ENCODE assay signal across 14 mouse cellular contexts in the genomic region with DNA sequence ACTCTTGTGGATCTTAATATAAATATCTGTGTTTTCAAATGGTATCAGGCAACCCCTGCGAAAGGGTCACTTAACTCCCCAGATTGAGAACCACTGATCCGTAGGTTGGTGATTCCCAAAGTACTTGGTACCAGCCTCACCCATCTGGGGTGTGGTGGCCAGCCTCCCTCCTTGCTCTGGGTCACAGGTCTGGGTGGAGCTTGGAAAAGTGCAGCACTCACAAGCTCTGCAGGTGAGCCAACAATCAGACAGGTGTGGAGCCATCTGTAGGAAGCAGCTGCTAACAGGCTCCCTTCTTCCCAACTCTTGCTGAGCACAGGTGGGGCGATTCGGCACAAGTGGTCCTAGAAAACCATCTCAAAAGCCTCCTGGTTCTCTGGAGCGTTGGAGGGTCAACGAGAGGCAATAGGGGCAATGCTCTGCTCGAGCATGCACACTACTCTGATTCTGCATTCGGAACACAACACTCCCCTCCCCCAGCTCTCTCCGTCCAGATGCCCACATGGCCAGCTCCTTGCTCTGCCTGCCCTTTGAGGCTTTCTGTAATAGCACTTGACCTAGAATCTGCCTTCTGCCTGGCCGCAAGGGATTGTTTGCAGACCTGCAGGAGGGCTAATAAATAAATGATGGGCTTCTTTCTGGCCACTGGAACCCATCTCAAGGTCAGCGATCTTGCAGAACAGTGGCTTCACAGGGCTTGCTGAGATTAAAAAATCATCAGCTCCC. TPM values are rescaled to one million over a fixed set of nuclear protein-coding genes. Genes with fewer than 3 reads are reported as not detected.
DNase-seq lines count a peak whose midpoint lies in the region; ATAC-seq lines count a peak whose summit lies in the region.
"Had no signal": no experiment of that assay in that cellular context is flagged by ENCODE, and none has a peak within 500 bp of the region (broad histone marks: within the 10 kb centered on the region; RNA-seq: fewer than 3 reads in every experiment).

No protein-coding gene starts in this region.

- H3K9me3 ChIP-seq in embryonic facial prominence, embryonic 11.5 days (replicated peaks; ENCODE audit: control insufficient read depth, low read length): no peaks in the 10 kb centered on the region
- no peaks in the 10 kb centered on the region for H3K9me3 ChIP-seq in forebrain, embryonic 15.5 days
- H3K9me3 ChIP-seq in limb, embryonic 12.5 days: no peaks in the 10 kb centered on the region
- H3K9me3 ChIP-seq in neural tube, embryonic 14.5 days (ENCODE audit: control insufficient read depth, low read length): no peaks in the 10 kb centered on the region
- H3K9me3 ChIP-seq: heart, embryonic 13.5 days; lung, embryonic 15.5 days had no signal

- no peak overlapping the region for H3K27ac ChIP-seq in embryonic facial prominence, embryonic 11.5 days (replicated peaks; ENCODE audit: low read depth, low read length)
- peak overlapping the region; percentile 81 for H3K27ac ChIP-seq in forebrain, embryonic 15.5 days (replicated peaks)
- H3K27ac ChIP-seq in limb, embryonic 12.5 days: 0 out of 2 replicates have a peak overlapping the region, but pooled peaks have one; percentile 42
- H3K27ac ChIP-seq in neural tube, embryonic 14.5 days (ENCODE audit: low read depth, low read length): peak overlapping the region; percentile 84
- H3K27ac ChIP-seq: heart, embryonic 13.5 days; lung, embryonic 15.5 days had no signal

- H3K36me3 ChIP-seq in embryonic facial prominence, embryonic 11.5 days (replicated peaks; ENCODE audit: control insufficient read depth, insufficient read depth, low read depth, low read length): no peaks in the 10 kb centered on the region
- H3K36me3 ChIP-seq in forebrain, embryonic 15.5 days: no peaks in the 10 kb centered on the region
- no peaks in the 10 kb centered on the region for H3K36me3 ChIP-seq in limb, embryonic 12.5 days
- no peaks in the 10 kb centered on the region for H3K36me3 ChIP-seq in neural tube, embryonic 14.5 days (ENCODE audit: control insufficient read depth, insufficient read depth, low read length)
- H3K36me3 ChIP-seq: heart, embryonic 13.5 days; lung, embryonic 15.5 days had no signal

- no peak overlapping the region for H3K4me2 ChIP-seq in embryonic facial prominence, embryonic 11.5 days (ENCODE audit: low read depth, low read length)
- H3K4me2 ChIP-seq in forebrain, embryonic 15.5 days (replicated peaks): peak overlapping the region; percentile 16; the same call in 1 of the 2 replicates
- H3K4me2 ChIP-seq in limb, embryonic 12.5 days: peak overlapping the region; percentile 32
- peak overlapping the region; percentile 17 for H3K4me2 ChIP-seq in neural tube, embryonic 14.5 days (ENCODE audit: low read depth, low read length)
- H3K4me2 ChIP-seq: heart, embryonic 13.5 days; lung, embryonic 15.5 days had no signal

- no peaks in the 10 kb centered on the region for H3K27me3 ChIP-seq in embryonic facial prominence, embryonic 11.5 days (ENCODE audit: control insufficient read depth, insufficient read depth, low read length)
- H3K27me3 ChIP-seq in forebrain, embryonic 15.5 days: no peaks in the 10 kb centered on the region
- no peaks in the 10 kb centered on the region for H3K27me3 ChIP-seq in limb, embryonic 12.5 days
- H3K27me3 ChIP-seq in neural tube, embryonic 14.5 days (ENCODE audit: control insufficient read depth, insufficient read depth, low read length): no peaks in the 10 kb centered on the region
- H3K27me3 ChIP-seq: lung, embryonic 15.5 days had no signal

- ATAC-seq in embryonic facial prominence, embryonic 11.5 days (replicated peaks; ENCODE audit: insufficient number of reproducible peaks, low FRiP score, low TSS enrichment, low read depth): 0 out of 2 replicates have a peak, but pooled peaks have one; percentile 34
- ATAC-seq in forebrain, embryonic 15.5 days (replicated peaks): peak; percentile 61; the same call in 1 of the 2 replicates
- no peak for ATAC-seq in limb, embryonic 12.5 days (ENCODE audit: insufficient number of reproducible peaks, insufficient read depth, low FRiP score, low TSS enrichment, low read depth)
- peak; percentile 59 for ATAC-seq in neural tube, embryonic 14.5 days (ENCODE audit: low read depth)

- no peak overlapping the region for H3K9ac ChIP-seq in embryonic facial prominence, embryonic 11.5 days (replicated peaks; ENCODE audit: low read length)
- H3K9ac ChIP-seq in forebrain, embryonic 15.5 days (replicated peaks): no peak overlapping the region
- no peak overlapping the region for H3K9ac ChIP-seq in limb, embryonic 12.5 days (replicated peaks)
- H3K9ac ChIP-seq in neural tube, embryonic 14.5 days (replicated peaks; ENCODE audit: low read depth, low read length): no peak overlapping the region
- H3K9ac ChIP-seq: heart, embryonic 13.5 days; lung, embryonic 15.5 days had no signal

- no peak overlapping the region for H3K4me3 ChIP-seq in embryonic facial prominence, embryonic 11.5 days (ENCODE audit: low read depth, low read length)
- H3K4me3 ChIP-seq in forebrain, embryonic 15.5 days: no peak overlapping the region
- no peak overlapping the region for H3K4me3 ChIP-seq in limb, embryonic 12.5 days (replicated peaks)
- H3K4me3 ChIP-seq in neural tube, embryonic 14.5 days (ENCODE audit: low read depth, low read length): no peak overlapping the region
- H3K4me3 ChIP-seq: heart, embryonic 13.5 days; lung, embryonic 15.5 days; myocyte had no signal

- no peaks in the 10 kb centered on the region for H3K4me1 ChIP-seq in embryonic facial prominence, embryonic 11.5 days (ENCODE audit: control insufficient read depth, insufficient read depth, low read length)
- H3K4me1 ChIP-seq in forebrain, embryonic 15.5 days: peaks cover 26% of the 10 kb centered on the region
- peaks cover 21% of the 10 kb centered on the region for H3K4me1 ChIP-seq in limb, embryonic 12.5 days (replicated peaks)
- H3K4me1 ChIP-seq in neural tube, embryonic 14.5 days (ENCODE audit: control insufficient read depth, insufficient read depth, low read length): peaks cover 22% of the 10 kb centered on the region
- H3K4me1 ChIP-seq: lung, embryonic 15.5 days had no signal

- DNase-seq in embryonic facial prominence, embryonic 11.5 days (ENCODE audit: low spot score): no peak
- no peak for DNase-seq in gastrocnemius, postnatal 25 days
- DNase-seq in spleen, postnatal 4 days (ENCODE audit: low spot score in 2 of 2): no peak
- DNase-seq in cerebellum, adult 18-20 months: no peak
- DNase-seq: adrenal gland, adult 2 months; cerebellum, adult 11-12 months; kidney, adult 9 months; thymus, postnatal 36 days had no signal

- 46% methylated on average over 11 of the region's 11 CpGs for WGBS in embryonic facial prominence, embryonic 11.5 days
- 35% methylated on average over 11 of the region's 11 CpGs for WGBS in forebrain, embryonic 15.5 days
- 38% methylated on average over 11 of the region's 11 CpGs for WGBS in limb, embryonic 12.5 days
- WGBS in neural tube, embryonic 14.5 days: 30% methylated on average over 11 of the region's 11 CpGs

RNA-seq across cellular contexts. Expression of a gene that starts 58.2 kb away (rescaled TPM):
- 31.7 and 33.3 TPM in 2 replicates for polyA plus RNA-seq in embryonic facial prominence, embryonic 11.5 days (2014; fragmentation: Nextera tagmentation; extraction: Ambion mirVana)
- polyA plus RNA-seq in forebrain, embryonic 15.5 days (2015; fragmentation: Nextera tagmentation; extraction: Ambion mirVana): 16.4 and 17.4 TPM in 2 replicates
- polyA plus RNA-seq in limb, embryonic 12.5 days (2016; fragmentation: Nextera tagmentation; extraction: Ambion mirVana): 27.9 and 32.6 TPM in 2 replicates
- 25.1 and 32.6 TPM in 2 replicates for polyA plus RNA-seq in neural tube, embryonic 14.5 days (2014; fragmentation: Nextera tagmentation; extraction: Ambion mirVana)
- 1 to 10 TPM; 5.5 to 8.3 TPM for total RNA-seq in gastrocnemius, postnatal 25 days (2021)
